Mouse (Mus musculus): ENCODE measurements around the gene Scpep1. TPM values are rescaled to one million over a fixed set of nuclear protein-coding genes. Genes with fewer than 3 reads are reported as not detected.
A peak's percentile ranks its signal among the peaks of the same experiment; 100 is the strongest.

Gene Scpep1
- polyA plus RNA-seq, 1 experiment from 2014 or later, result 67.2 TPM

DNA sequence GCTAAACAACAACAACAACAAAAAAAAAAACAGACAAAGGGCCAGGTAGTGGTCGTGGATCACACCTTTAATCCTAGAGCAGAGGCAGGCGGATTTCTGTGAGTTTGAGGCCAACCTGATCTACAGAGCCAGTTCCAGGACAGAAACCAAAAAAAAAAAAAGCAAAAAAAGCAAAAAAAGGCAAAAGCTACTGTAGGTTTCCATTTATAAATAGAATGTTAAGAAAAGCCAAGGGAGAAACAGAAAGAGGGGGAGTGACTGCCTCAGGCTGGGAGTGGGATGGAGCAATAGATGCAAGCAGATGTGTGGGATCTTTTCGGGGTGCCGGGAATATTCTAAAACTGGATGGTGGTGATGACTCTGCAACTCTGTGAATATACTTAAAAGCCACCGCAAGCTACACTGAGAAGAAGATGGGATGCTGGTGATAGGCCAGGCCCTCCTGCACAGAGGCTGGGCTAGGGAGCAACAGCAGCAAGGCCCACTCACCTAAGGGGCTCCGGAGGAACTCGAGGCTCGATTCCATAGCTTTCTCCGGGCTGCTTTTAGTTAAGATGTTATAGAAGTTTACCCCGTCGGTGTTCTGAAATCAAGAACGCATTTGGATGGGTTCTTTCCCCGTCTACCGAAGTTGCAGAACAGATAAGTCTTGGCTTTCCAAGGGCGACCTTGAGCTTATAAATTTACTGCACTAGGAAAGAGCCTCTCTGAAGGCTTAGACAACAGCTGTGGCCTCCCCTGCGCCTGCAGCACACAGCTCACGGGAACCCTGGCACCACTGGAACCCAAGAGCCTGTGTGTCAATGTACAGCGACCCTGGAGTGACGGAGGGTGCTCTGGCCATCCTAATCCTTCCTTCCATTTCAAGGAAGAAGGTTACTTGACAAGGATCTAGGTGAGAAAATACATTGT, 20.9 kb downstream of the Scpep1 start:
- H3K36me3 ChIP-seq (ENCODE audit: control insufficient read depth, insufficient read depth, low read length), result peaks cover 14% of the 10 kb centered on the region; the same call in 1 of the 2 replicates
- no peak for DNase-seq (ENCODE audit: low spot score)
- H3K27me3 ChIP-seq (ENCODE audit: control insufficient read depth, insufficient read depth, low read length), result no peaks in the 10 kb centered on the region
- no peak for ATAC-seq (ENCODE audit: low FRiP score, low TSS enrichment)
- no peaks in the 10 kb centered on the region for H3K9me3 ChIP-seq (ENCODE audit: control insufficient read depth, low read length)
- no peak for TF ChIP-seq EP300 (optimal IDR thresholded peaks at IDR 0.05)
- no peak for TF ChIP-seq CTCF (IDR thresholded peaks at IDR 0.05; ENCODE audit: low read depth)
- WGBS, result 93% methylated on average over 19 of the region's 19 CpGs
- H3K27ac ChIP-seq (replicated peaks), result no peak overlapping the region
- no peaks in the 10 kb centered on the region for H3K4me1 ChIP-seq (replicated peaks; ENCODE audit: control insufficient read depth, insufficient read depth)
- H3K4me3 ChIP-seq (ENCODE audit: low read depth, low read length), result no peak overlapping the region
- H3K4me2 ChIP-seq (replicated peaks; ENCODE audit: low read depth), result no peak overlapping the region
- H3K9ac ChIP-seq (ENCODE audit: low read length), result no peak overlapping the region

DNA sequence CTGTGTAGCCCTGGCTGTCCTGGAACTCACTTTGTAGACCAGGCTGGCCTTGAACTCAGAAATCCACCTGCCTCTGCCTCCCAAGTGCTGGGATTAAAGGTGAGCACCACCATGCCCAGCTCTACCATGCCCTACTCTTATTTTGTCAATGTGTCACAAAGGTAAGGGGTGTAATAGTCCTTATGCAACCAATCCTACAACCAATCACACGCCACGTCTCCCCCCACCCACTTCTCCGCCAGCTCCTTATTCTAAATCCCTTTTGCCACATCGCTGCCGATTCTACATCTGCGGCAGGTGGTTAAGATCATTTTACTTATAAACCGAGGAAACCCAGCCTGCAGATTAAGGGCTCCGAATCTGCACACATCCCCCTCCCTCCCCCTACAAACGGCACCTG, 22.2 kb downstream of the Scpep1 start:
- Histone ChIP-seq H3K4me3 (ENCODE audit: low read depth, low read length) (no peak overlapping the region), H3K4me1 (replicated peaks; ENCODE audit: control insufficient read depth, insufficient read depth) (no peaks in the 10 kb centered on the region), H3K27me3 (ENCODE audit: control insufficient read depth, insufficient read depth, low read length) (no peaks in the 10 kb centered on the region), H3K36me3 (ENCODE audit: control insufficient read depth, insufficient read depth, low read length) (peaks cover 22% of the 10 kb centered on the region; the same call in 1 of the 2 replicates), H3K9me3 (ENCODE audit: control insufficient read depth, low read length) (no peaks in the 10 kb centered on the region), H3K4me2 (replicated peaks; ENCODE audit: low read depth) (no peak overlapping the region), H3K9ac (ENCODE audit: low read length) (no peak overlapping the region), H3K27ac (replicated peaks) (no peak overlapping the region)
- no peak for TF ChIP-seq EP300 (optimal IDR thresholded peaks at IDR 0.05)
- no peak for TF ChIP-seq CTCF (IDR thresholded peaks at IDR 0.05; ENCODE audit: low read depth)
- ATAC-seq (ENCODE audit: low FRiP score, low TSS enrichment), result no peak
- DNase-seq (ENCODE audit: low spot score), result no peak
- WGBS, result 88% methylated on average over 9 of the region's 9 CpGs

DNA sequence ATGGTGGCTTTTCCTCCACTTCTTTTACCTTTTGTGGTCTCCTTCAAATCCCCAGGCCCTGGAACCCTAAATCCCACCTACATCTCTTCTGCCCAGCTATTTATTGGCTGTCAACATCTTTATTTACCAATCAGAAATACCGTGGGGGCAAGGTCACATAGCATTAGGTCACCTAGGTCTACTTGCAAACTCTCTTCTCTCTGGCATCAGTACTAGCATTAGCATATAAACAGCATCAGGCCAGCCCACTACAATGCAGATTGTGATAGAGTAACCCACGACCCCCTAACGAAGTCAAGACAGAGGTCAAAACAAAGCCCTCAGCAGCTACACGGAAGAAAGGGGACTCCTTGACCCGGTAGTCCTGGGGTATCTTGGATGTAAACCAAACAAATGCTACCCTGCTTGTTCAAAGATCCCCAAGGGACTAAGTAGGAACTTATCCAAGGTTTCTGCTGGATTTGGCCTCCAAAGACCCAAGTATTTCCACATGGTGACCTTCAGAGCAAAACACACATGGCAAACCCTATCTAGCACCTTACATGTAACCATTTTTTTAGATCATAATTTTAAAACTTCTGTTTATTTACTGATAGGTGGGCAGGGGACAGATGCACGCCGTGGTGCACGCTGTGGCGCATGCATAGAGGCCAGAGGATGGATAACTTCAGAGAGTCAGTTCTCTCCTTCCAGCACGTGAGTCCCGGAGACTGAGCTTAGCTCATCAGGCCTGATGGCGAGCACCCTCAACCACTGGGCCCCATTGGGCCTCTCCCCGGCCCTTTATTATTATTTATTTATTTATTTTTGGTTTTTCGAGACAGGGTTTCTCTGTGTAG, 23.4 kb downstream of the Scpep1 start:
- ATAC-seq (ENCODE audit: low FRiP score, low TSS enrichment), result no peak
- WGBS, result 82% methylated on average over 14 of the region's 14 CpGs
- peaks cover 22% of the 10 kb centered on the region; the same call in 1 of the 2 replicates for H3K36me3 ChIP-seq (ENCODE audit: control insufficient read depth, insufficient read depth, low read length)

DNA sequence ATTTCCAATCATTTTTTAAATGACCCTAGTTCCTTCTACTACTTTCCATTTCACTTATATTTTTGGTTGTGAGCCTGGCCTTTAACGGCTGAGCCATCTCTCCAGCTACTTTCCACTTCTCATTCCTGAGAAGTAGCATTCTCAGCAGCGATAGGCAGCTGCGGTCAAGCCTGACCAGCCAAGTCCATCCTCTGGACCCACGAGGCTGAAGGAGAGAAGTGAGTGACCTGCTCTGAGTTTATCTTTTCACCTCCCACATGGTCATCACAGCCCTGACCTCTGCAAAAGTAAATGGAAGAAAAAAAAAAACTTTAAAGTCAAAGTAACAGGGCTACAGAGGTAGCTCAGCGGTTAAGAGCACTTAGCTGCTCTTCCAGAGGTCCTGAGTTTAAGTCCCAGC, 28.7 kb downstream of the Scpep1 start:
- H3K27me3 ChIP-seq (ENCODE audit: control insufficient read depth, insufficient read depth, low read length), result no peaks in the 10 kb centered on the region
- no peak overlapping the region for H3K9ac ChIP-seq (ENCODE audit: low read length)
- H3K36me3 ChIP-seq (ENCODE audit: control insufficient read depth, insufficient read depth, low read length), result peaks cover 18% of the 10 kb centered on the region; the same call in 1 of the 2 replicates
- WGBS, result 79% methylated on average over 5 of the region's 5 CpGs
- no peaks in the 10 kb centered on the region for H3K9me3 ChIP-seq (ENCODE audit: control insufficient read depth, low read length)
- TF ChIP-seq CTCF (IDR thresholded peaks at IDR 0.05; ENCODE audit: low read depth) (no peak), EP300 (optimal IDR thresholded peaks at IDR 0.05) (no peak)
- no peak for DNase-seq (ENCODE audit: low spot score)
- no peak overlapping the region for H3K27ac ChIP-seq (replicated peaks)
- H3K4me2 ChIP-seq (replicated peaks; ENCODE audit: low read depth), result no peak overlapping the region
- no peaks in the 10 kb centered on the region for H3K4me1 ChIP-seq (replicated peaks; ENCODE audit: control insufficient read depth, insufficient read depth)
- no peak for ATAC-seq (ENCODE audit: low FRiP score, low TSS enrichment)
- no peak overlapping the region for H3K4me3 ChIP-seq (ENCODE audit: low read depth, low read length)

More for the DNA sequence above, 23.4 kb downstream of the Scpep1 start:
- H3K27me3 ChIP-seq (ENCODE audit: control insufficient read depth, insufficient read depth, low read length), result no peaks in the 10 kb centered on the region
- H3K4me2 ChIP-seq (replicated peaks; ENCODE audit: low read depth), result no peak overlapping the region
- no peaks in the 10 kb centered on the region for H3K9me3 ChIP-seq (ENCODE audit: control insufficient read depth, low read length)
- no peaks in the 10 kb centered on the region for H3K4me1 ChIP-seq (replicated peaks; ENCODE audit: control insufficient read depth, insufficient read depth)
- TF ChIP-seq EP300 (optimal IDR thresholded peaks at IDR 0.05) (no peak), CTCF (IDR thresholded peaks at IDR 0.05; ENCODE audit: low read depth) (no peak)
- no peak overlapping the region for H3K9ac ChIP-seq (ENCODE audit: low read length)
- DNase-seq (ENCODE audit: low spot score), result no peak
- no peak overlapping the region for H3K4me3 ChIP-seq (ENCODE audit: low read depth, low read length)
- no peak overlapping the region for H3K27ac ChIP-seq (replicated peaks)

DNA sequence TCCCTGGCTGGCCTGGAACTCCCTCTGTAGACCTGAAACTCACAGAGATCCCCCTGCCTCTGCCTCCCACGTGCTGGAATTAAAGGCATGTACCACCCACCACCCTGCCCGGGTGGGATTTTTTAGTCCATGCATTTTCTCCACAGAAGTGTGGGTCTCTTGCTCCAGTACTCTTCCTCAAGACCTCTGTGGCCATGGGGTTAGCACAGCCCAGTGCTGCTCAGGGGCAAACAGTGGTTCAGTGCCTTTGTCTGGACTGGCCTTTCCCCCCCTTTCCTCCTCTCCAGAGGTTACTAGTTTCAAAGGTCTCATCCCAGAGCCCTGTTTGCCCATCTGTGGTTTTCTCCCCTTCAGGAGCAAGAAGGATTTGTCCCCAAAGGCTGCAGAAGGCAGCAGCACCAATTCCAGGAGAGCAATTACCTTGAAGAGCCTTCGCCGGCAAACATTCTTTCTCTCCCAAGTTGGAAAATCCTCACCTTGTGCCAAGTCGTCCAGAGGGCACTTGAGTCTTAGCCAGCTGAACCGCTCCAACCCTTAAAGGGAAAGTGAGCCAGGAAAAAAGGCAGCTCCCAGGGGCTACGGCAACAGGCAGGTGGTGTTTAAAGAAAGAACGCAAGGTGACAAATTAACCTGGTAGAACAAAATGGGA, 45.8 kb downstream of the Scpep1 start:
- TF ChIP-seq CTCF (IDR thresholded peaks at IDR 0.05; ENCODE audit: low read depth) (no peak), EP300 (optimal IDR thresholded peaks at IDR 0.05) (no peak)
- H3K4me1 ChIP-seq (replicated peaks; ENCODE audit: control insufficient read depth, insufficient read depth), result no peaks in the 10 kb centered on the region
- no peaks in the 10 kb centered on the region for H3K9me3 ChIP-seq (ENCODE audit: control insufficient read depth, low read length)
- H3K27ac ChIP-seq (replicated peaks), result peak overlapping the region; percentile 40; the same call in 1 of the 2 replicates
- H3K36me3 ChIP-seq (ENCODE audit: control insufficient read depth, insufficient read depth, low read length), result no peaks in the 10 kb centered on the region
- ATAC-seq (ENCODE audit: low FRiP score, low TSS enrichment) (no peak), DNase-seq (ENCODE audit: low spot score) (peak; percentile 36)
- no peaks in the 10 kb centered on the region for H3K27me3 ChIP-seq (ENCODE audit: control insufficient read depth, insufficient read depth, low read length)
- H3K9ac ChIP-seq (ENCODE audit: low read length), result no peak overlapping the region
- H3K4me3 ChIP-seq (ENCODE audit: low read depth, low read length), result no peak overlapping the region
- 65% methylated on average over 8 of the region's 8 CpGs for WGBS
- H3K4me2 ChIP-seq (replicated peaks; ENCODE audit: low read depth), result no peak overlapping the region

All from stomach, postnatal 0 days (tissue).